Comparison of ENCODE assay signal across 19 mouse cellular contexts in the genomic region with DNA sequence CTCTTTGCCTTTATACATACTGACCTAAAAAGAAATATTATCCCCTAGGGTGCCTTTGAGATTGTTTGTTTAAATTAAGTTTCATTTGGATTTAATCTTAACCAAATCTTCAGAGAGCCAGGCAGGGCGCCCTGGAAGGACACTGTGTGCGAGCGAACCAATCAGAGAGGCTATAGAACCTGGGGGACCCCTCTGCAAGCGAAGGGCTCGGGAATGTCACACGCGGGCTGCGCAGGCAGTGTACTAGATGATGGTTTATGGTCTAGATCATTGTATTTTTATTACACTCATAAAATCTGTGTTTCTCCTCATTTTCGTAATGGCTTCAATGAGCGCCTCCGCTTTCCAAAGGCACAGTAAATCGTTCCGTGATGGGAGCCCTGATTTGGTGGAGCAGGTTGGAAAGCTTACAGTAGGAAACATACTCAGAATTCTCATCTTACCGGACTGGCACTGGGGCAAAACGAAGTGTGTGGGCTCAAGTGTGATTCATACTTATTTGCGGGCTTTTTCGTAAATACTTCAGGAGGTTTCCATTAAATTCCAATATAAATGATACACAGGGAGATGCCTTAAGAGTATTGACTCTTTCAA.
DNase-seq lines count a peak whose midpoint lies in the region; ATAC-seq lines count a peak whose summit lies in the region.
"Had no signal": no experiment of that assay in that cellular context is flagged by ENCODE, and none has a peak within 500 bp of the region (broad histone marks: within the 10 kb centered on the region; RNA-seq: fewer than 3 reads in every experiment).

No protein-coding gene starts in this region.

- peak overlapping the region; percentile 56; the same call in 1 of the 2 replicates for H3K27ac ChIP-seq in hindbrain, embryonic 15.5 days (replicated peaks)
- H3K27ac ChIP-seq in hindbrain, embryonic 10.5 days = no peak overlapping the region
- H3K27ac ChIP-seq in limb, embryonic 12.5 days = no peak overlapping the region
- no peak overlapping the region for H3K27ac ChIP-seq in limb, embryonic 10.5 days
- H3K27ac ChIP-seq in limb, embryonic 13.5 days = no peak overlapping the region
- H3K27ac ChIP-seq in neural tube, embryonic 13.5 days (replicated peaks) = peak overlapping the region; percentile 71
- H3K27ac ChIP-seq: embryonic facial prominence, embryonic 15.5 days; liver, embryonic 15.5 days; macrophage had no signal

- ATAC-seq in hindbrain, embryonic 15.5 days (ENCODE audit: low FRiP score, low read depth) = peak; percentile 71
- peak; percentile 67 for ATAC-seq in limb, embryonic 12.5 days (ENCODE audit: insufficient number of reproducible peaks, insufficient read depth, low FRiP score, low TSS enrichment, low read depth)
- peak; percentile 85 for ATAC-seq in limb, embryonic 13.5 days (ENCODE audit: low FRiP score, low read depth)
- ATAC-seq in neural tube, embryonic 13.5 days (ENCODE audit: low read depth) = peak; percentile 92
- ATAC-seq in activated CD4-positive, CD25-positive, alpha-beta regulatory T cell, adult 4 months = no peak
- ATAC-seq: forebrain, embryonic 16.5 days had no signal

- H3K9me3 ChIP-seq in hindbrain, embryonic 15.5 days = no peaks in the 10 kb centered on the region
- H3K9me3 ChIP-seq in hindbrain, embryonic 10.5 days = no peaks in the 10 kb centered on the region
- no peaks in the 10 kb centered on the region for H3K9me3 ChIP-seq in limb, embryonic 12.5 days
- H3K9me3 ChIP-seq in limb, embryonic 10.5 days (replicated peaks) = no peaks in the 10 kb centered on the region
- H3K9me3 ChIP-seq in limb, embryonic 13.5 days = 0 out of 2 replicates have a peak, but pooled peaks cover 3% of the 10 kb centered on the region
- H3K9me3 ChIP-seq in neural tube, embryonic 13.5 days = no peaks in the 10 kb centered on the region
- H3K9me3 ChIP-seq: embryonic facial prominence, embryonic 15.5 days; liver, embryonic 15.5 days had no signal

- H3K9ac ChIP-seq in hindbrain, embryonic 15.5 days = no peak overlapping the region
- H3K9ac ChIP-seq in limb, embryonic 12.5 days (replicated peaks) = no peak overlapping the region
- H3K9ac ChIP-seq in limb, embryonic 13.5 days = no peak overlapping the region
- H3K9ac ChIP-seq in neural tube, embryonic 13.5 days = no peak overlapping the region
- H3K9ac ChIP-seq: embryonic facial prominence, embryonic 15.5 days; liver, embryonic 15.5 days had no signal

- H3K36me3 ChIP-seq in hindbrain, embryonic 15.5 days = no peaks in the 10 kb centered on the region; the same call in 1 of the 2 replicates
- H3K36me3 ChIP-seq in hindbrain, embryonic 10.5 days = peaks cover 98% of the 10 kb centered on the region
- H3K36me3 ChIP-seq in limb, embryonic 12.5 days = no peaks in the 10 kb centered on the region
- H3K36me3 ChIP-seq in limb, embryonic 10.5 days = no peaks in the 10 kb centered on the region
- H3K36me3 ChIP-seq in limb, embryonic 13.5 days = no peaks in the 10 kb centered on the region
- no peaks in the 10 kb centered on the region for H3K36me3 ChIP-seq in neural tube, embryonic 13.5 days
- H3K36me3 ChIP-seq: embryonic facial prominence, embryonic 15.5 days; liver, embryonic 15.5 days had no signal

- H3K4me1 ChIP-seq in hindbrain, embryonic 15.5 days (replicated peaks) = peaks cover 25% of the 10 kb centered on the region
- peaks cover 25% of the 10 kb centered on the region for H3K4me1 ChIP-seq in hindbrain, embryonic 10.5 days (replicated peaks)
- H3K4me1 ChIP-seq in limb, embryonic 12.5 days (replicated peaks) = peaks cover 23% of the 10 kb centered on the region
- H3K4me1 ChIP-seq in limb, embryonic 10.5 days = peaks cover 23% of the 10 kb centered on the region
- peaks cover 28% of the 10 kb centered on the region for H3K4me1 ChIP-seq in limb, embryonic 13.5 days
- peaks cover 45% of the 10 kb centered on the region for H3K4me1 ChIP-seq in neural tube, embryonic 13.5 days (replicated peaks)

- WGBS in hindbrain, embryonic 15.5 days = 71% methylated on average over 17 of the region's 17 CpGs
- WGBS in hindbrain, embryonic 10.5 days = 89% methylated on average over 17 of the region's 17 CpGs
- 35% methylated on average over 17 of the region's 17 CpGs for WGBS in limb, embryonic 12.5 days
- WGBS in limb, embryonic 10.5 days = 84% methylated on average over 17 of the region's 17 CpGs
- WGBS in limb, embryonic 13.5 days = 19% methylated on average over 17 of the region's 17 CpGs
- WGBS in neural tube, embryonic 13.5 days = 32% methylated on average over 17 of the region's 17 CpGs

- H3K4me3 ChIP-seq in hindbrain, embryonic 15.5 days = no peak overlapping the region
- no peak overlapping the region for H3K4me3 ChIP-seq in hindbrain, embryonic 10.5 days
- H3K4me3 ChIP-seq in limb, embryonic 12.5 days (replicated peaks) = no peak overlapping the region
- no peak overlapping the region for H3K4me3 ChIP-seq in limb, embryonic 10.5 days
- no peak overlapping the region for H3K4me3 ChIP-seq in limb, embryonic 13.5 days
- H3K4me3 ChIP-seq in neural tube, embryonic 13.5 days = no peak overlapping the region
- H3K4me3 ChIP-seq: embryonic facial prominence, embryonic 15.5 days; liver, embryonic 15.5 days had no signal

- no peaks in the 10 kb centered on the region for H3K27me3 ChIP-seq in hindbrain, embryonic 15.5 days
- no peaks in the 10 kb centered on the region for H3K27me3 ChIP-seq in hindbrain, embryonic 10.5 days (ENCODE audit: insufficient read depth, poor library complexity, severe bottlenecking)
- peaks cover 18% of the 10 kb centered on the region for H3K27me3 ChIP-seq in limb, embryonic 12.5 days
- H3K27me3 ChIP-seq in limb, embryonic 10.5 days (ENCODE audit: low read depth, poor library complexity, severe bottlenecking) = peaks cover 12% of the 10 kb centered on the region; the same call in 1 of the 2 replicates
- H3K27me3 ChIP-seq in limb, embryonic 13.5 days = peaks cover 37% of the 10 kb centered on the region
- peaks cover 3% of the 10 kb centered on the region; the same call in 1 of the 2 replicates for H3K27me3 ChIP-seq in neural tube, embryonic 13.5 days
- H3K27me3 ChIP-seq: embryonic facial prominence, embryonic 15.5 days had no signal

- DNase-seq in hindbrain, embryonic 10.5 days (ENCODE audit: low spot score) = no peak
- DNase-seq in limb, embryonic 10.5 days (ENCODE audit: low spot score) = no peak
- DNase-seq: adrenal gland, postnatal 36 days; cerebellum, adult 11-12 months; cerebellum, postnatal 14 days; gastrocnemius, postnatal 25 days; heart, postnatal 10 days; kidney, postnatal 36 days; right cerebral cortex, postnatal 25 days; thymus, adult 2 months had no signal

- H3K4me2 ChIP-seq in hindbrain, embryonic 15.5 days = no peak overlapping the region
- peak overlapping the region; percentile 35 for H3K4me2 ChIP-seq in limb, embryonic 12.5 days
- peak overlapping the region; percentile 49 for H3K4me2 ChIP-seq in limb, embryonic 13.5 days (replicated peaks)
- H3K4me2 ChIP-seq in neural tube, embryonic 13.5 days = peak overlapping the region; percentile 30; the same call in 1 of the 2 replicates
- H3K4me2 ChIP-seq: embryonic facial prominence, embryonic 15.5 days; liver, embryonic 15.5 days had no signal

Comparison
In these comparisons a context has a peak if more than half of its experiments do, and no peak if none do; other contexts are left out.
1. H3K27ac ChIP-seq: peak in hindbrain, embryonic 15.5 days (single experiment) and neural tube, embryonic 13.5 days (single experiment); none in hindbrain, embryonic 10.5 days (single experiment), limb, embryonic 12.5 days (single experiment), limb, embryonic 10.5 days (single experiment) and limb, embryonic 13.5 days (single experiment).